Mouse (Mus musculus): ENCODE measurements around the gene Galk1. TPM values are rescaled to one million over a fixed set of nuclear protein-coding genes. Genes with fewer than 3 reads are reported as not detected.

Gene Galk1
- total RNA-seq (2021), result 1 to 10 TPM; 3.0 to 3.8 TPM
- long read RNA-seq, experiment 1, transcript Galk1-201 (8 exons, 1,406 nt), result major isoform, 6 of 8 reads
- long read RNA-seq, experiment 1, partial matches to known transcripts, result 2 of 8 reads
- long read RNA-seq, experiment 1, other reads (novel, unspliced or antisense), result 0 of 8 reads
- long read RNA-seq, experiment 2, transcript Galk1-201 (8 exons, 1,406 nt), result major isoform, 7 of 8 reads
- long read RNA-seq, experiment 2, partial matches to known transcripts, result 0 of 8 reads
- long read RNA-seq, experiment 2, other reads (novel, unspliced or antisense), result 1 of 8 reads

GRCm38 (mm10) chr11:116012262-116012947 is at the start of gene Galk1:
TSS of gene Galk1 (minus strand) at chr11:116012719.
- peak; percentile 81 to 85 for DNase-seq
- intact Hi-C loops (cut with DNase I), result no loop called here

GRCm38 (mm10) chr11:116061641-116062415 is 49.3 kb upstream of the Galk1 start:
- no peak for DNase-seq
- intact Hi-C loops (cut with DNase I), result no loop called here

DNA sequence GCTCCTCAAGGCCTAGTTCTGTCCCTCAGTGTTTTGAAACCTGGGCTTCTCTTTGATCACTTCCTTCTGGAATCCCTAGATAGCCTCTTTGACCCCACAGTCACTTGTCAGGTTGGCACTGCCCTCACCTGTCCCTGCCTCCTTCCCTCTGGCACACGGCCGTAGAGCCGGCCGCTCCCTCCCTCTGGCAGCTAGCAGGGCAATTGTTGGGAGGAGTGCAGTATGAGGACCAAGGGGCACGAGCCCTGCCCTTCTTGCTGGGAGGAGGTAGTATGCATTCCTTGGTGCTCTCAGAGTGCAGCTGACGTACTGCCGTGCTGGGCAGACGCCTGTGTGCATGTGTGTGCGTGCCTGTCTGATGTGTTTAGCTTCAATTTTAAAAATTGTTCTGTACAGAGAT is 48.1 kb upstream of the Galk1 start:
- DNase-seq, result no peak
- intact Hi-C loops (cut with DNase I), result no loop called here

GRCm38 (mm10) chr11:116059691-116060025 is 47.1 kb upstream of the Galk1 start:
- DNase-seq, result no peak
- intact Hi-C loops (cut with DNase I), result no loop called here

DNA sequence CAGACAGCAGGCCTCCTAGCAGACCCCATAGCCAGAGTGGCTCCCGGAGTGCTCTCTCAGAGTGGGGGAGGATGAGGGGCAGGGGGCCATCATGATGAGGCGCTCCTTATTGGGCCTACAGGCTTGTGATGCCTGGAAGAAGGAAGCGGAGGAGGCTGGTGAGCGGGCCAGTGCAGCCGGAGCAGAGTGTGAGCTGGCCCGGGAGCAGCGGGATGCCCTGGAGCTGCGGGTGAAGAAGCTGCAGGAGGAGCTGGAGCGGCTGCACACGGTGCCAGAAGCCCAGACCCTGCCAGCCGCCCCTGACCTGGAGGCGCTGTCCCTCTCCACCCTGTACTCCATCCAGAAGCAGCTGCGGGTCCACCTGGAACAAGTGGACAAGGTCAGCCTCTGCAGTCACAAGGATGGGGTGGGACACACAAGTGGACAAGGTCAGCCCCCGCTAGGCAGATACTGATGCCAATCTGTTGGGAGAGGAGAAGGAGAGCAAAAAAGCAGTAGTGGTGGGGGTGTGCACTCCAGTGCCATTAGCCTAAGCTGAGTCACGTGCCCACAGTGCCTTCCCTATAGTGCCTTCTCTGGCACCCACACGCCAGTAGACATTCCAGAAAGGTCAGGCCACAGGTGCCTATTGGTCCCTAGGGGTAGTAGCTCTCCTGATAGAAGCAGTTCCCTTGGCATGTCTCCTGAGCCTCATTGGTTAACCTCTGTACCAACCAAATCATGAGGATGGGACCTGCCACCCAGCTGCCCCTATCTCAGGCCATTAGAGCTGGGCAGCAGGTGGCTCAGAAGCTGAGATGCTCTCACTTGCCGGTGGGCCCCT is 46.6 kb upstream of the Galk1 start:
- no peak for DNase-seq
- intact Hi-C loops (cut with DNase I), result no loop called here

DNA sequence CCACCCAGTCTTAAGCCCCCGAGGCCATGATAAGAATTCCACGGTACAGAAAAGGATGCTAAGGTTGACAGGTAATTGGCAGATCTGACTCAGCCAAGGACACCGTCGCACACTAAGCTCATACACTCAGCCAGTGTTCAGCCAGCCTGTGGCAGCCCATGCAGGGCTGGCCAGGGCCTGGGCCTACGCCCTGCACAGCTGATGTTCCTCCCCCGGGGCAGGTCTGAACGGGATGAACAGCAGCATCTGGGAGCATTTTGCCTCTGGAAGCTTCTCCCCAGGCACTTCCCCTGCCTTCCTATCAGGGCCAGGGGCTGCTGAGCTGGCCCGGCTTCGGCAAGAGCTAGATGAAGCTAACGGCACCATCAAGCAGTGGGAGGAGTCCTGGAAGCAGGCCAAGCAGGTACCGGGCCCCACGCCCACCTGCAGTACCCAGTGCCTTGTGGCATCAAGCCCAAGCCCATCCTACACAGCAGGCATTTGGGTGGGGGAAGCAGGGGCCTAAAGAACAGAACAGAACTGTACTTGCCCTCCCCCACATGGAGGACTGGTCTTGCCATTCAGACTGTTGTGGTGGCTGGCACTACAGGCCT is 45.6 kb upstream of the Galk1 start:
- DNase-seq, result no peak
- intact Hi-C loops (cut with DNase I), result no loop called here

DNA sequence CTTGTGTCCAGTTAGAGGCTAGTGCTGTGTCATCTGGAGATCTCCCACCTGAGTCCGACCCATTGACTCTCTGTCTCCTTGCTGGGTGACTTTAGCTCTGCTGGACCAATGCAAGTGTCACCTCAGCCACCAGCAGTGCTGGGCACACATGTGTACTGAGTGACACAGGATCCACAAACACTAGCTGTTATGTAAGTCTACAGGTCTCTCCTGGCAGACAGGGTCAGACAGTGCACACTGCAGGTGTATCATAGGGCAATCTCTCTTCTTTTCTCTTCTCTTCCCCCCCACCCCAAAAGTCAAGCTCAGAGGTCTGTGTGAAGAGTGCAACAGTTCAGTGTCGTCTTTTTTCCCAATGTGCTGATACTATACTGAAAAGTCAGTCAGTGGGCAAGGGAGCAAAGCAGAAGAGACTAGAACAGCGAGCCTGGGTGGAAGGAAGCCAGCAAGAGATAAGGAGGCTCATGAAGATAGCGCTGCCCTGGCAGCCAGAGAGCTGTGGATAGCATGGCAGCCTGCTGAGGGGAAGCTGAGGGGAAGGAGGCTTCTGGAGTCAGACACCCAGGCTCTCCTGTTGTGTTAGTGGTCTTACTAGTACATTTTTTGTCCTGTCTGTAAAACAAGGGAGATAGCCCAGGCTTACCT is 44.8 kb upstream of the Galk1 start:
- intact Hi-C loops (cut with DNase I), result no loop called here
- no peak for DNase-seq

GRCm38 (mm10) chr11:116055873-116056272 is 43.4 kb upstream of the Galk1 start:
- intact Hi-C loops (cut with DNase I), result no loop called here
- DNase-seq, result no peak

- intact Hi-C loops (cut with DNase I), result no loop called here
- DNase-seq, result no peak
These were observed 41.2 kb upstream of the Galk1 start for GRCm38 (mm10) chr11:116053510-116054229.

DNA sequence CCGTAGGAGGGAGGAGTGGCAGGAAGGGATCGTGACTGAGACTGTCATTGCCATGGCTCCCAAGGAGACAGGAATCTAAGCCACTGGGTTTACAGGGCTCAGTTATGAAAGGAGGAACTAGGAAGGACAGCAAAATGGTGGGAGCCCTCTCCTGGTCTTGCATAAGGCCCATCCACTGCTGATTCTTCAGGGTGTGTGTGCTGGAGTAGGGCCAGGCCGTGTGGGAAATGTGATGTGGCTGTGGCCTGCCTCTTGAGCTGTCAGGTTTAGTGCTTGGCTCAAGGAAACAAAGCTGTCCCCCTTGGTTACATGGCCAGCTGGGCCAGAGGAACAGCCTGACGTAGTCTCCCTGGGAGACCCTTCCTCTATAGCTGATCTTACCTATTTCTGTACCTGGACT is 37.7 kb upstream of the Galk1 start:
- intact Hi-C loops (cut with DNase I), result no loop called here
- no peak for DNase-seq

DNA sequence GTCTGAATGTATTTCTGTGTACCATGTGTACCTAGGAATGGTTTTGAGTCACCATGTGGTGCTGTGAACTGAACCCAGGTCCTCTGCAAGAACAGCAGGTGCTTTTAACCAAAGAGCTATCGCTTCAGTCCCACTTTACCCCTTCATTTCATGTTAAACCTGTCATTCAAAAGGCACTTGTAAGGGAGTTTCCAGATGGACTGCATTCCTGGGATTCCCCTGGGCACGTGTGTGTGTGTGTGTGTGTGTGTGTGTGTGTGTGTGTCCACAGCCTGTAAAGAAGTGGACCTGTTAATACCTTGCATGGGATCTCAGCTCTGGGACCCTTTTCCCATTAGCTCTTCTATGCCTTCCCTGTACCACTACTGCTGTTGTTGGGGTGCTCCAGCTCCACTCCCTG is 37.1 kb upstream of the Galk1 start:
- no peak for DNase-seq
- intact Hi-C loops (cut with DNase I), result no loop called here

DNA sequence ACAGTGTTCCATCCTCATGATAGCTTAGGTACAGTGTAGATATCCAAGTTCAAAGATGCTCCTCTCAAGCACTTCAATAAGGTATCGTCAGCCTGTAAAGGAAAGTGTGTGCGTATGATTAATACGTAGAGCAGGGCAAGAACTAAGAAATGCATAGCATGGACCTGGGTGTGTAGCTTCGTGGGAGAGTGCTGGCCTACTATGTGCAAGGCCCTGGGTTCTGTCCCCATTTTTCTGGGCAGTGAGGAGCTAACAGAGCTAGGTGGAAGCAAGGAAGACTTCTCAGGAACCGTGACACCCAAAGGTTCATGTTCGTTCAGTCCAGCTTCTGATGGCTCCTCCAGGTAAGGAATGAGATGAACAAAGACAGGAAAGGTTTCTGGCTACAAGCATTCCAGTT is 32.7 kb upstream of the Galk1 start:
- intact Hi-C loops (cut with DNase I), result no loop called here
- DNase-seq, result no peak

- DNase-seq, result no peak
- intact Hi-C loops (cut with DNase I), result no loop called here
These were observed 30.8 kb upstream of the Galk1 start for GRCm38 (mm10) chr11:116043286-116043685.

DNA sequence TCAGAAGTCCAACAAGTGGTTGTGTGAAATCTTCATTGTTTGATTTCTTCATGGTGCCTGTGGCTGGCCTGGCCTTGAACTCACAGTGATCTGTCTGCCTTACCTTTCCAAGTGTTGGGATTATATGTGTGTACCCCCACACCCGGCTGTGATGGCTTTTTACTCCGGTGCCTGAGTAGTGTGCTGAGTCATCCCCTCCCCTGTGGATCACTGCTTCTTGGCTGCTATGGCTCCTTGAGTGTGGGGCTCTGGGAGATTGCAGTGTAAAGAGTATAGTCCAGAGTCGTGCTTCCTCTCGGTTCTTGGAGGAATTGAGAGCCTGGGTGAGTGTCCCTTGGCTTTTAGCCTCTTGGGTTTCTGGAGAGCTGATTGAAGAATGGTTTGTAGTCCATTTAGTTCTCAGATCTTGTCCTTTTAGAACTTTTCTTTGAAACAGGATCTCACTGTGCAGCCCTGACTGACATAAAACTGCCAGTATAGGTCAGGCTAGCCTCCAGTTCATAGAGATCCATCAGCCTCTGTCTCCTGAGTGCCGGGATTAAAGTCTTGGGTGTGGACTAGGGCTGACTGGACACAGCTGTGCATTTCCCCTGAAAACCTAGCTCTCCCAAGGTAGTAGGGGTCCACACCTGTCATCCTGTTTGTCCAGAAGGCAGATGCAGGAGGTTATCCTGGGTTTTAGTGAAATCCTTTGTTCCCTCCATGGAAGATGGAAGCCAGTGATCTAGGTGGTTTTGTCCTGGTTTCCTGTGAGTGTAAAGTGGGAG is 30.0 kb upstream of the Galk1 start:
- DNase-seq, result no peak
- intact Hi-C loops (cut with DNase I), result no loop called here

DNA sequence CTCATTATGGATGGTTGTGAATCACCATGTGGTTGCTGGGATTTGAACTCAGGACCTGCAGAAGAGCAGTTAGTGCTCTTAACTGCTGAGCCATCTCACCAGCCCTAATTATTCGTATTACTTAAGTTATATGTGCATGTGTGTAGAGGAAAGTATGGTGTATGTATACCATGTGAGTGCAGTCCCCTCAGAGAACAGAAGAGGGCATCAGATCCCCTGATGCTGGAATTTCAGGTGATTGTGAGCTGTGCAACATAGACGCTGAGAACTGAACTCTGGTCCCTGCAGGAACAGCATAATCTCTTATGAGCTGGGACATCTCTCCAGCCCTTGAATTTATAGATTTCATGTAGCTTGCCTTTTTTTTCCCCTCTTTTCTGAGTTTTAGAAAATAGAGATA is 29.3 kb upstream of the Galk1 start:
- intact Hi-C loops (cut with DNase I), result no loop called here
- DNase-seq, result no peak

GRCm38 (mm10) chr11:116040593-116040992 is 28.1 kb upstream of the Galk1 start:
- no peak for DNase-seq
- intact Hi-C loops (cut with DNase I), result no loop called here

- intact Hi-C loops (cut with DNase I), result loop anchor here (5.0 kb wide), 1 partner anchor 44 kb away; no protein-coding TSS in a partner anchor
- no peak for DNase-seq
These were observed 25.3 kb upstream of the Galk1 start for GRCm38 (mm10) chr11:116037826-116038225.

DNA sequence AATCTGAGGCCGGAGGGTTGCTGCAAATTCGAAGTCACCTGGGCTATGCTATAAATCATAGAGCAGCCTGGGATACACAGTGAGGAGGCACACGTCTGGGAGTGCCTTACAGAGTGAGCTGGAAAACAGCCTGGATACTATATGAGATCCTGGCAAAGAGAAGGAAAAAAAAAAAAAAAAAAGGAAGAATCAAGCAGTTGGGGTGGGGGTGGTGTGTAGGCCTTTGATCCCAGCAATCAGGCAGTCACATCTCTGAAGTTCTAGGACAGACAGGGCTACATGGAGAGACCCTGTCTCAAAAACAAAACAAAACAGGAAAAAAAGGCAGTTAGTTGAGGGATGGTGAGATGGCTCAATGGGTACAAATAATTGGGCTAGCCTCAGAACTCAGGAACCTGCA is 24.2 kb upstream of the Galk1 start:
- DNase-seq, result no peak
- intact Hi-C loops (cut with DNase I), result loop anchor here (5.0 kb wide), 1 partner anchor 46 kb away; no protein-coding TSS in a partner anchor
